Mouse (Mus musculus): ENCODE data around the gene Bcas2. TPM values are rescaled to one million over a fixed set of nuclear protein-coding genes. Genes with fewer than 3 reads are reported as not detected.

Bcas2 gene
- polyA plus RNA-seq, 1 experiment from 2014 or later, result 192 TPM

- Histone ChIP-seq H3K27ac (ENCODE audit: low read depth) (no peak overlapping the region), H3K9me3 (ENCODE audit: low read depth, low read length) (no peaks in the 10 kb centered on the region), H3K4me1 (ENCODE audit: insufficient read depth) (no peaks in the 10 kb centered on the region), H3K9ac (no peak overlapping the region), H3K36me3 (ENCODE audit: insufficient read depth) (no peaks in the 10 kb centered on the region), H3K27me3 (ENCODE audit: insufficient read depth, low read length) (no peaks in the 10 kb centered on the region), H3K4me2 (no peak overlapping the region), H3K4me3 (ENCODE audit: low read depth, low read length) (no peak overlapping the region)
- DNase-seq, result peak; percentile 8
- ATAC-seq (ENCODE audit: insufficient read depth), result no peak
- WGBS, result 45% methylated on average over 2 of the region's 2 CpGs
- no peak for TF ChIP-seq CTCF (IDR thresholded peaks at IDR 0.05; ENCODE audit: low read depth)
These were observed 50.0 kb downstream of the Bcas2 start for GRCm38 (mm10) chr3:103221435-103221834.

GRCm38 (mm10) chr3:103223752-103224151 is 52.3 kb downstream of the Bcas2 start:
- no peaks in the 10 kb centered on the region for H3K27me3 ChIP-seq (ENCODE audit: insufficient read depth, low read length)
- H3K4me2 ChIP-seq, result no peak overlapping the region
- ATAC-seq (ENCODE audit: insufficient read depth) (no peak), DNase-seq (peak; percentile 62)
- no peaks in the 10 kb centered on the region for H3K4me1 ChIP-seq (ENCODE audit: insufficient read depth)
- no peaks in the 10 kb centered on the region for H3K36me3 ChIP-seq (ENCODE audit: insufficient read depth)
- H3K9me3 ChIP-seq (ENCODE audit: low read depth, low read length), result 0 out of 2 replicates have a peak, but pooled peaks cover 7% of the 10 kb centered on the region
- H3K4me3 ChIP-seq (ENCODE audit: low read depth, low read length), result no peak overlapping the region
- peak; percentile 47 for TF ChIP-seq CTCF (IDR thresholded peaks at IDR 0.05; ENCODE audit: low read depth)
- no peak overlapping the region for H3K9ac ChIP-seq
- H3K27ac ChIP-seq (ENCODE audit: low read depth), result no peak overlapping the region
- 43% methylated on average over 4 of the region's 4 CpGs for WGBS

- H3K4me3 ChIP-seq (ENCODE audit: low read depth, low read length), result no peak overlapping the region
- ATAC-seq (ENCODE audit: insufficient read depth) (no peak), DNase-seq (no peak)
- 77% methylated on average over 12 of the region's 12 CpGs for WGBS
- H3K9me3 ChIP-seq (ENCODE audit: low read depth, low read length), result 0 out of 2 replicates have a peak, but pooled peaks cover 7% of the 10 kb centered on the region
- H3K36me3 ChIP-seq (ENCODE audit: insufficient read depth), result no peaks in the 10 kb centered on the region
- no peak for TF ChIP-seq CTCF (IDR thresholded peaks at IDR 0.05; ENCODE audit: low read depth)
- H3K9ac ChIP-seq, result no peak overlapping the region
- no peaks in the 10 kb centered on the region for H3K27me3 ChIP-seq (ENCODE audit: insufficient read depth, low read length)
- H3K4me2 ChIP-seq, result no peak overlapping the region
- no peak overlapping the region for H3K27ac ChIP-seq (ENCODE audit: low read depth)
- no peaks in the 10 kb centered on the region for H3K4me1 ChIP-seq (ENCODE audit: insufficient read depth)
These were observed 52.8 kb downstream of the Bcas2 start for GRCm38 (mm10) chr3:103224231-103224765.

- no peaks in the 10 kb centered on the region for H3K27me3 ChIP-seq (ENCODE audit: insufficient read depth, low read length)
- WGBS, result 94% methylated on average over 1 of the region's 1 CpGs
- no peak overlapping the region for H3K4me3 ChIP-seq (ENCODE audit: low read depth, low read length)
- DNase-seq (no peak), ATAC-seq (ENCODE audit: insufficient read depth) (no peak)
- no peak for TF ChIP-seq CTCF (IDR thresholded peaks at IDR 0.05; ENCODE audit: low read depth)
- H3K36me3 ChIP-seq (ENCODE audit: insufficient read depth), result no peaks in the 10 kb centered on the region
- no peaks in the 10 kb centered on the region for H3K4me1 ChIP-seq (ENCODE audit: insufficient read depth)
- H3K27ac ChIP-seq (ENCODE audit: low read depth), result no peak overlapping the region
- no peak overlapping the region for H3K4me2 ChIP-seq
- H3K9ac ChIP-seq, result no peak overlapping the region
- 0 out of 2 replicates have a peak, but pooled peaks cover 7% of the 10 kb centered on the region for H3K9me3 ChIP-seq (ENCODE audit: low read depth, low read length)
These were observed 56.3 kb downstream of the Bcas2 start for GRCm38 (mm10) chr3:103227729-103228128.

Other genes starting within 250 kb of the Bcas2 start
- not detected in 2 replicates for gene Sycp1, start 235.6 kb upstream of the Bcas2 start, polyA plus RNA-seq (2014; fragmentation: Nextera tagmentation; extraction: Ambion mirVana)
- gene Nr1h5, start 207.5 kb upstream of the Bcas2 start, polyA plus RNA-seq (2014; fragmentation: Nextera tagmentation; extraction: Ambion mirVana), result not detected in 2 replicates
- gene Sike1, start 175.9 kb upstream of the Bcas2 start, polyA plus RNA-seq (2014; fragmentation: Nextera tagmentation; extraction: Ambion mirVana), result 63.9 and 68.6 TPM in 2 replicates
- gene Csde1, start 151.2 kb upstream of the Bcas2 start, polyA plus RNA-seq (2014; fragmentation: Nextera tagmentation; extraction: Ambion mirVana), result 439 and 441 TPM in 2 replicates
- 115 and 117 TPM in 2 replicates for gene Nras, start 113.4 kb upstream of the Bcas2 start, polyA plus RNA-seq (2014; fragmentation: Nextera tagmentation; extraction: Ambion mirVana)
- 0.20 and 0.42 TPM in 2 replicates for gene Ampd1, start 97.6 kb upstream of the Bcas2 start, polyA plus RNA-seq (2014; fragmentation: Nextera tagmentation; extraction: Ambion mirVana)
- 5.2 and 5.8 TPM in 2 replicates for gene Dennd2c, start 69.1 kb upstream of the Bcas2 start, polyA plus RNA-seq (2014; fragmentation: Nextera tagmentation; extraction: Ambion mirVana)
- 28.9 and 30.0 TPM in 2 replicates for gene Trim33, start 107.6 kb downstream of the Bcas2 start, polyA plus RNA-seq (2014; fragmentation: Nextera tagmentation; extraction: Ambion mirVana)